Mouse (Mus musculus): ENCODE results near the gene Syn3.

GRCm38 (mm10) chr10:86429651-86430050 is 69.0 kb downstream of the Syn3 start:
- TF ChIP-seq CTCF (IDR thresholded peaks at IDR 0.05; ENCODE audit: extremely low read depth, insufficient read depth, low read length) (no peak), POLR2A (IDR thresholded peaks at IDR 0.05; ENCODE audit: extremely low read depth, insufficient read depth, low read length) (no peak)

Data from cortical plate, adult 2 months (tissue).